Mouse (Mus musculus): ENCODE data around the gene Impg1.

DNA sequence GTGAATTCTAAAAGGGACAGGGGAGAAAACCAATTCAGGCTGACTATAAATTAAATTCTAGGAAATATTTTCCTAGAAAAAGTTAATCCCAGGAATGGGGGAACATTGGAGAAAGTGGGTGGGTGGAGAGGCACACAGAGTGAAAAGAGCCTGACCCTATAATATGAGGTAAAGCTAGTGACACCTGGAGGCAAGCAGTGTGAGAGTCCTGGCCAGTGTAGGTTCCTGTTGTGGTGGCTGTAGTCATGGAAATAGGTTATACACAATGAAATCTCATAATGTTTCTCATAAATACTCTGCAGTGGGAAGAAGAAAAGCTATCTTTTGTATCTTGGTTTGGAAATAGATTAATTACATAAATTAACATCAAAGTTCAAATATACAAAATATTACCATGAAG lies 105.2 kb downstream of the Impg1 start:
- TF ChIP-seq CTCF (IDR thresholded peaks at IDR 0.05; ENCODE audit: control insufficient read depth, insufficient read depth, insufficient replicate concordance, low read depth, low read length) (no peak), POLR2A (IDR thresholded peaks at IDR 0.05; ENCODE audit: control insufficient read depth, low read depth, low read length) (no peak)
